Mouse (Mus musculus) heart, adult 2 months (tissue): ENCODE measurements around the gene Fam178b.

Source experiments
- CTCF ChIP-seq: fragments of 200-600 bp; IDR thresholded peaks from 2 replicates; pipeline ENCODE4 v1.8.1; 2022; ENCODE audit warnings: antibody characterized with exemption, mild to moderate bottlenecking, moderate library complexity
- POLR2A ChIP-seq: fragments of 200-500 bp; IDR thresholded peaks from 2 replicates; pipeline ENCODE4 v1.6.1; 2011; ENCODE audit warnings: mild to moderate bottlenecking, low read depth, low read length, control low read depth; ENCODE audit not compliant: insufficient read depth

- no peak for TF ChIP-seq CTCF
- TF ChIP-seq POLR2A: no peak
These were observed 36.7 kb downstream of the Fam178b start for GRCm38 (mm10) chr1:36646285-36646684.
